Mouse (Mus musculus) spleen, postnatal 4 days (tissue): ENCODE data around the gene 2310022B05Rik.

Experiments
- DNase-seq, 2 experiments: peaks; one replicate each; pipeline ENCODE4 v3.0.0; 2022; ENCODE audit warnings: low spot score in 2 of 2

Gene 2310022B05Rik

DNA sequence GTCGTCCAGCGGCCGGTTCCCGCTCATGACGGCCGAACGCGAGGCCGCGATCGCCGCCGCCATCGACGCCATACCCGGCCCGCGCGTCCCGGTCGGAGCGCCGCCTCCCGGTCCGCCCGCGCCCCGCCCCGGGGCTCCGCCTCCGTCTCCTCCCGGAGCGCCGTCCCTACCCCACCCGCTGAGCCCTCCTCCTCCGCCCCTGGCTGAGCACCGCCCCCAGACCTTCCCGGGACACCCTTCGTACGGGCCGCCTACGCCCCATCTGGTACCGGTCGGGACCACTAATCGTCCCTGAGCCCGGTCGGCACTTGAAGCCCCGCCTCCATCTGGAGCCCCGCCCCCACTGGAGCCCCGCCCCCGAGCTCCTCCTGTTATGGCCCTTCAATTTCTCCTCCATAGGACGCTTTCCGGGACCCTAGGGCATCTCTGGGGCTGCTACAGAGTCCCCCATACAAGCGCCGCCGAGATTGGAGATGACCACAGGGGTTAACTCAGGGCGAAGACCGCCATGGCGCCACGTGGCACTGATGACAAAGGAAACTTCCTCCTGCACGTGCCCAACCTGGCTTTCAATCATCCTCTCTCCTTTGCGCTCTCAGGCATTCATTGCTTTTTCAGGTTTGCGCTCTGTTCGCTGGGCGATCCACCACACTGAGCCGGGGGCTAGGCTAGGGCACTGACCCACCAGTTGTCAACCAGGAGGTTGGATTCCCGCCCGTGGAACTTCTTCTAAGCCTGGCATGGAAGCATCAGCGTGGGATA is at the start of gene 2310022B05Rik:
Gene 2310022B05Rik, minus strand, starts transcription at position 258 of the 762 bp plus-strand sequence.
- peak; percentile 85 to 92 for DNase-seq

- DNase-seq = no peak
These were observed 42.7 kb upstream of the 2310022B05Rik start for GRCm38 (mm10) chr8:124705823-124706222.

DNA sequence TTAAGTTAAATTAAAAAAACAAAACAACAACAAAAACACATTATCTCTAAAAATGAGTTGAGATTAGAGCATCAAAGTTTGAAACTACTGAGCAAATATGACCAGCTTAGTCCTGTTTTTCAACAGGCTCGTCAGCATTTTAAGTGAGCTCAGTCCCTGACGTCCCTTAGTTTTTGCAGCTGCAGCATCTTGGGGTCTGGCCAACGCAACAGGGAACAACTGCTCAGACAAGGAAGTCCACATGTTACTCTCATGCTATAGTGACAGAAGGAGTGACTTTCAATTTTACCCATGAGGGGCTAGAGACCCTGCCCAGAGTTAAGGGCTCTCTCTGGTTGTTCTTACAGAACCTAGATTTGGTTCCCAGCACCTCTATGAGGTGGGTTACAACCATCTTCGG is 41.2 kb upstream of the 2310022B05Rik start:
- DNase-seq = no peak

DNA sequence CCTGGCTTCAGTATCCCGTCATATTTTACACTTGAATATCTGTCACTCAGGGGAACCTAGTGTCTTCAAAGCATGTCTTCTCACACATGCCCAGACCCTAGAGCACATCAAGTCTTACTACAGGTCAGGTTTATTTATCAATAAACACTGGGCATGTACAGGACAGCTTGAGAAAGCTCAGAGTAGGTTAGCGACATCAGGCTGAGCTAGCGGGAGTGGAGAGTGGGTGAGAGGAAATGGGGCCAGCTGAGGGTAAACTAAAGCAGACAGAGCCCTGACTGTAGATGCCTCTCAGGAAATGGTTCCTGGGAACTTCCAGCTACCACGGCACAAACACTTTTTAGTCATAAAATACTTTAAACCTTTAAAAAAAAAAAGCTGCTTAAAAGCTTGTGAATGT is 40.4 kb upstream of the 2310022B05Rik start:
- DNase-seq = no peak

DNA sequence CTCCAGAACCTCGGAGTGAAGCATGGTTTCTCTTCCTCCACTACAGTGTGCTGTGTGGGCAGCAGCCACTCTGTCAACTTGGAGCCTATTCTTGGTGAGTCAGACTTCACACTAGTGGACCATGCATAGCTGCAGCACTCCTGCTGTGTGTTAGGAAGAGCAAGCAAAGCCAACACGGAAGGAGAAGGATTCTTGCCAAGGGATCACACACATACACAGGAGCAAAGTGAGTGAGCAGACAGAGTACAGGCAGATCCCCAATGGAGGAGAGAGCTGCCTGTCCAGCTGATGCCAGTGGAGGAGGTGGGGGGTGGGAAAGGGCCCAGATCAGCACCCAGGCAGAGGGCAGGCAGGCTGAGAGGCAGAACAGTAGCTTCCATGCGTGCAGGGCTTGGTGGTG is 39.0 kb upstream of the 2310022B05Rik start:
- DNase-seq = peak in 1 of 2 experiments; percentile 56

- peak in 1 of 2 experiments; percentile 41 for DNase-seq
These were observed 37.9 kb upstream of the 2310022B05Rik start for GRCm38 (mm10) chr8:124701023-124701422.

DNA sequence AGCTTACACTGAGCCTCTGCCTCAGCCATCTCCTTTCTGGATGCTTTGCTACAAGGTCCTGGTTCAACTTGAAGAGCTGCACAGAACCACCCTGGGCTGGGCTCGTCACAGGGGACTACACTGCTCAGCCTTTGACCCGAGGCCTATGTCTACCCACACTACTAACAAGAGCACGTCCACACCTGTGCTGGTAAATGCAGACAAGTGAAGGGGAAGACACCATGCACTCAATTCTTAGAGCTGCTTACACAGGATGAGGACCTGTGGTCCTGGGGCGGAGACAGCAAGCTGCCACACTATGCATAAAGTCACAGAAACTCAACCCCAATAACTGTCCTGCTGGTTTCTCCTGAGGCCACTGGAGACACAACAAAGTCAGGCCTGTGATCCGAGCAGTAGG is 37.1 kb upstream of the 2310022B05Rik start:
- no peak for DNase-seq

DNA sequence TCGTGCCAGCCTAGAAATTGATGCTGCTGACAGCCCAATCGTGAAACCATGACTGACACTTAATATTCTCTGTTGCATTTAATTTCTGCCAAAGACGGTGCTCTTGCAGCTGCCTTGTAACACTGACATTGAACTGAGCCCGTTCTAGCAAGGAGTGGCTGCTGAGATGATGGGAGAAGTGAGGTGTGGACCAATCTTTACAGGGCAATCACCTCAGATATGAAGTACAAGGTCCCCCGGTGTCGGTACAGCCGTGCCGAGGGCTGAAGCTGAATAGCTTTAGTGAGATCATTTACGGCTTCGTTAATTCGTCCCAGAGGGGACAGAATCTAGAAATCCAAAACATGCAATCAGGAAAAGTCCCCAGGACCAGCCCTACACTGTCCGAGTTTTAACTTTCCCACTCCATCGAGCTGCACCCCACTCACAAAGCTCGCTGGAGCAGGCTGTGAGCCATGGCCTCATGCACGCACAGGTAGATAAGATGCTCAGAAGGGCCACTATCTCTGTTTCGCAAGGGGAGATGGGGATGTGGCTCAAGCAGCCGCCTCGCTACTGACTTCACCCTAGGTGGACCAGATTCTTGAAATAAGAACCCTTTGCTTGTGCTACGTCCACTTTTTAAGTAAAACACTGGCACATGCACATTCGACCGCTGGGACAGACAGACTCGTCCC is 32.4 kb upstream of the 2310022B05Rik start:
- DNase-seq = no peak

- DNase-seq = no peak
These were observed 28.5 kb upstream of the 2310022B05Rik start for GRCm38 (mm10) chr8:124691706-124692105.

DNA sequence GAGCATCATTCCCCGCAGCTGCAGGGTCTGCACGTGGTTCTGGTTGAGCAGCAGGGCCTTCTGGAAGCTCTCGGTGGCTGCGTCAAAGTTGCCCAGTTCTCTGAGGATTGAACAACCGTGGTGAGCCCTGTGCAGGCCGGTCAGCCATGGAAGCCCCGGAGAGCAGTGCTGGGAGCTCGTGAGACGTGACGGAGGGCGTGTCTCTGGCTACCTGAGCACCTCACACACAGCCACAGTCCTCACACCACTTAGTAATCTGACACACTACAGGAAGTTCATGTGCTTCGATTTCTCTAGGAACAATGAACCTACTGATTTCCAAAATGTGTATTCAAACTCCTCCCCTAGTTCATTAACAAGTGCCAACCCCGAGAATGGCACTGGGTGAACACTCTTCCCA is 25.7 kb upstream of the 2310022B05Rik start:
- DNase-seq = no peak

GRCm38 (mm10) chr8:124682218-124682617 is 19.0 kb upstream of the 2310022B05Rik start:
- DNase-seq = no peak

DNA sequence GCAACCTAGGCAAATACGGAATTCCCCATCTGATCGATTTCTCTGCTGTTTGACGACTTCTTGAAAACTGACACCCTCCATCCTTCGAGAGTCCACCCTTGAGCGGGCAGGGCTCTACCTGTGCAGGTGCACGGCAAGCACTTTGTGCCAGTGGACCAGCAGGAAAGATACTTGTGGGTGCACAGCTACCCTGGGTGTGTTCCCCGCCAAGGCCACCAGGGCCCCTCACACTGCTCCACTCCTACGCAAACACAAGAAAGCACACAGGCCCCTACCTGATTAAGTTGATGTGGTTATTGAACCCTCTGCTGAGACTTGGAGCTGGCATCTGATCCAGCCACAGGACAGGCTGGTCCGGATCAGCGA is 18.6 kb upstream of the 2310022B05Rik start:
- DNase-seq = no peak

GRCm38 (mm10) chr8:124681077-124681791 is 18.1 kb upstream of the 2310022B05Rik start:
- DNase-seq = no peak

GRCm38 (mm10) chr8:124678246-124678645 is 15.1 kb upstream of the 2310022B05Rik start:
- DNase-seq = no peak

DNA sequence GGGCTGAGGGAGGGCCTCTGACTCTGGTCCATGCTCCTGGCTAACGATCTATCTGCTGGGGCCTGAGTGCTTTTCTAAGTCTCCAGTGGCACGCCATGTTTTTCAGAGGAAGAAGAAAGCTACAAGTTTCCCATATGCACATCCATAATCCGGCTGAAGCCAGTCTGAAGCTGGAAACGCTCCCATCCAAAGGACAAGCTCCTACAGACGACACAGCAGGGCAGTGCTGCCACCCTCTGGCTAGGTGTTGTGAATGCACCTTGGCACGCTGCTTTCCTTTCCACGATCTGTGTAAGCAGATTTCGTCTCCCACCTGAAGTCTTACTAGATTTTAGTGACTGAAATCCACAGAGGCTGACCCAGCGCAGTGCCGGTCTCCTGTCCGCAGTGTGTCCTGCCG is 14.3 kb upstream of the 2310022B05Rik start:
- DNase-seq = peak; percentile 59 to 76

GRCm38 (mm10) chr8:124677078-124677477 is 13.9 kb upstream of the 2310022B05Rik start:
- no peak for DNase-seq

DNA sequence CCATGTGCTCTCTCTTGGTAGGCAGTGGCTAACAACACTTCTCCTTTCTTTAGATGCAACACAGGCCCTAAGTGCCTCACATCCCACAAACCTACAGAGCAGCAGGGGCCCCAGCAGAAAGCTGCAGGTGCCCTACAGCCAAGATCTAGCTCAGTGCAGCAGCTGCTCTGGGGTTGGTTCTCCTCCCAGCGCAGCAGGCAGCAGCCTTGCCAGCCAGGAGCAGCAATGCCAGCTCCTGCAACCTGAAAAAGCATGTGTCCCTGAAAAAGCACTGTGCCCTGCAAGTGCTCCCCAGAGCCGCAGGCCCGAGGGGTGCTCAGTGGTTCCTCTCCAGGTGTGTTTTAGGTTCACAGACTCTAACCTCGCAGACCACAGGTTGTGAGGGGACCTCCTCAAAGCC is 13.5 kb upstream of the 2310022B05Rik start:
- DNase-seq = no peak

- no peak for DNase-seq
These were observed 9.2 kb upstream of the 2310022B05Rik start for GRCm38 (mm10) chr8:124672345-124672744.

DNA sequence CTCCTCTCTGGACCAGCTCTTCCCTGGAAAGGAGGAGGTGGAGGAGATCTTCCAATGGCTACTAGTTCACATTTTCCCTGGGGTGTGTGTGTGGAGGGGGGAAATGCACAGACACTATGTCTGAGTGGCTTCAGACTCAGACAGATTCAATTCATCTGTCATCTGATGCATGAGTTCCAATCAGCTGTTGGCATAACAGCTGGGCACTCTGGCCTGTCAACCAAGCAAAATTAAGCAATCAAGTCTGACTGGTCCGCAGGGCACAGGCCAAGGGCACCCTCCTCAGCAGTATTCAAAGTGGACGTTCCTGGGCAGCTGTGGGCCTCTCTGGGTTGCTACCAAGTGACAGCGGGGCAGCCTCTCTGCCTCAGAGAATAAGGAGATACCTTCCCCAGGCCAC is 5.6 kb upstream of the 2310022B05Rik start:
- no peak for DNase-seq

DNA sequence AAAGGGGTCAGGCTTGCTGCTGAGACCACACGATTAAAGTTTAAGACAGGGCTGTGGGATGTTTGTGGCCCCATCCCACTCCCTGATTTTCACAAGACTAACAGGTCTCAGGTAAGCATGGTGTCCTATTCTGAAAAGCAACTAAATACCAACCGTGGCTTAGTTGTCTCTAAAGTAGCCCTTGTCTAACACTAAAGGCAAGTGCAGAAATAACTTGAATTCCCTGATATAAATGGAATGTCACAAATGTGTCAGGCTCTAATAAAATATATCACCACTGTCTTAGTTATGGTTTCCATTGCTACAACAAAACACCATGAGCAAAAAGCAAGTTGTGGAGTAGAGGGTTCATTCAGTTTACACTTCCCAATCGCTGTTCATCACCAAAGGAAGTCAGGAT is 1.2 kb upstream of the 2310022B05Rik start:
- no peak for DNase-seq

- no peak for DNase-seq
These were observed 683 bp upstream of the 2310022B05Rik start for GRCm38 (mm10) chr8:124663874-124664230.

GRCm38 (mm10) chr8:124662446-124663111 is 590 bp downstream of the 2310022B05Rik start:
- DNase-seq = no peak
